Mouse (Mus musculus) right cerebral cortex, postnatal 10 days (tissue): ENCODE data around the gene Sfxn2.
A peak's percentile ranks its signal among the peaks of the same experiment; 100 is the strongest.

Experiments used
- DNase-seq, 2 experiments: peaks; one replicate each; pipeline ENCODE4 v3.0.0; 2021; ENCODE audit warnings: low spot score in 2 of 2

The Sfxn2 gene

GRCm38 (mm10) chr19:46599375-46600256 is 26.5 kb downstream of the Sfxn2 start:
- peak in 1 of 2 experiments; percentile 43 for DNase-seq

DNA sequence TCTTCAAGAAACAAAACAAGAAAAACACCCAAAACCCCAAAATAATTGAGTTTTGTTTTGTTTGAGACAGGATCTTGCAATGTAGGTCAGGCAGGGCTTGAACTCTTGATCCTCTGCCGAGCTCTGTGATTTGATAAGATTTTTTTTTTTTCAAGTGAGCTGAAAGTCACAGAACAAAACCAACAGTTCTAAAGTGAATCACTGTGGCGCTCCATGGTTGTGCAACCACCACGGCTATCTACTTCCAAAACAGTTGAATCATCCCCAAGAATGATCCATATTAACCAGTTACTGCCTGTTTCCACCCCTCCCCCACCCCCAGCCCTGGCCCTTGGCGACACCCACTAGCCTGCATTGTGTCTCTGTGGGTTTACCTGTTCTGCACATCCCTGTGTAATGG is 27.2 kb downstream of the Sfxn2 start:
- no peak for DNase-seq

DNA sequence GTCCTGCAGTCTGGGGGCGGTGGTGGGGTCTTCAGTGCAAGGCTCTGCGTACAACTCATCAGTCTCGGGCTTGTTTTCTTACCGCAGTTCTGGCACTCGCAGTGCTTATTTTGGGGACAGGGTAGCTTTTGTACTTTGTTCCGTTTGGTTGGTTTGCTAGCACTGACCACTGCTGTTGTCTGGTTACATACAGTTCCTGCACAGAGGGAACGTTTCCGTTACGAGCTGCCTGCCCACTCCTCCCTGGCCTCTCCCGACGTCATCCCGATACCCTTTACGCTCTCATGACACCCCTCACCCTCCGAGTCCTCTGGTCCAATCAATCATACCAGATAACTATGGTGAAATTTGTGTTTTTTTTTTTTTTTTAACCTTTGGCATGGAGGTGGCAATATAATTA is 28.3 kb downstream of the Sfxn2 start:
- DNase-seq, result no peak

DNA sequence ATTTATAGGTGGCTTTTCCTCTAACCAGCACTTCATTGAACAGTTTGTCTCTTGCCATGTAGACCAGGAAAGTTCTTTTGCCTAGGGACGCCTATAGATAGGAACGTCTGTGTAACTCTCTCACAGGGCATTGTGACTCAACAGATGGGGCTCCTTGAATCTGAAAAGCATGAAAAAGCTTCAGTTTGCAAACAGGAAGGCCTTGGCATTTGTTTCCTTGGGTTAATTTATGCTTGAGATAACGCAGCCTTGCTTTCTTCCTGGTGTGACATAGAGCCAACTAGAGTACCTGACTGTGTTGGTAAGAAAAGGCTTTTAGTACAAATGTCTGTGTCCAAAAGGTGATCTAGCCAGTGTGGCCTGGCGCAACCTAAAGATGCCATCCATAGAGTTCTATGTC is 29.2 kb downstream of the Sfxn2 start:
- DNase-seq, result no peak

DNA sequence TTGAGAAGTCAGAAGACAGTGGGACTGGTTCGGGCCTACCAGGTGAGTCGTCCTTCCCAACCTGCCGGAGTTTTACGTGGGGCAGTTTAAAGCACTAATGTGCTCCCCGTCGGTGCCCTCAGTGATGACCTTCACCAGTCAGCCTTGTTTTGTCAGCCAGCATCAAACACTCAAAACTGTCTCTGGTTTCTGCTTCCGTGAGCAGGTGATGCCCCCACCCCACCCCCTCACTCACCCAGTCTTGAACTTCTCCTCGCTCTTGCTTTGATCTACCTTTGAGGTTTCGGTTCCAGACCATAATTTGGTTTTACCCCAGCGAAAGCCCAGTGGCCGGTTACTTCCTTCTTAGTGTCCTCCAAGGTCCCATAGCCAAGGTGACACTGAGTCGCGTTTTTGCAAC is 33.6 kb downstream of the Sfxn2 start:
- no peak for DNase-seq

- DNase-seq, result no peak
Measured at GRCm38 (mm10) chr19:46607424-46607823, 34.3 kb downstream of the Sfxn2 start.

- DNase-seq, result no peak
Measured at GRCm38 (mm10) chr19:46608158-46608557, 35.0 kb downstream of the Sfxn2 start.

GRCm38 (mm10) chr19:46616378-46616777 is 43.2 kb downstream of the Sfxn2 start:
- no peak for DNase-seq

- no peak for DNase-seq
Measured at GRCm38 (mm10) chr19:46617361-46617760, 44.2 kb downstream of the Sfxn2 start.

DNA sequence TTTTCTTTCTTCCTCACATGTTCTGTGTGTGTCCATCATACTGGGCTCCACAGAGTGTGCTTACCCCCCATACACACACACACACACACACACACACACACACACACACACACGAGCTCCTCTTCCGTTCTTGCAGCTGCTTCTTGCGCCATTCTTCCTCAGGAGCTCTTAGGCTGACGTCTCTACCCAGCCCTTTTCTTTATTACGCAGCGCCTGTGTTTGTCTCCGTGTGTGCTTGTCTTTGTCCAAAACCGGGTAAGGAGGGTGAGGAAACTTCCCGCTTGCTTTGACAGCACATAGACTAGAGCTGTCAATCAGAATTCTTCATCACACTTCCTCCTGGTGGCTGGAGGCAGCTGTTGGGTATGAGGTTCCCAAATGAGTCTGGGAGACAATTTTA is 45.2 kb downstream of the Sfxn2 start:
- DNase-seq, result no peak

DNA sequence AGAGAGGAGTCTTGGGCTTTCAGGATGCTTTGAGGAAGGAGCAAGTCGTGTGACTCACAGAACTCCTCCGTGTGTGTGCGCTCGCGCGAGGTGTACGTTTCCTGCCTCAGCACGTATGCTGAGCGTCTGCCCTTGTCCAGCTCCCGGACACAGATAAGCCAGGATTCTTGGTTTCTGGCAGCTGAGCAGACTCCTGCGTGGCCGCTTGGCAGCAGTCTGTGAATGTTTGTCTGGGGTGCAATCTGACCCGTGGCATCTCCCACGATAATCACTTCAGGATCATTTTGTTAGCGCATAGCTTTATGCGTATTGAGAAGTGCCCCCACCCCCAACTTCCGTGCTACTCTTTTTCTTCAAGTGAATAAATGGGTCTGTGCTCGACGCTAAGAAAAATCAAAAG is 45.8 kb downstream of the Sfxn2 start:
- DNase-seq, result no peak

DNA sequence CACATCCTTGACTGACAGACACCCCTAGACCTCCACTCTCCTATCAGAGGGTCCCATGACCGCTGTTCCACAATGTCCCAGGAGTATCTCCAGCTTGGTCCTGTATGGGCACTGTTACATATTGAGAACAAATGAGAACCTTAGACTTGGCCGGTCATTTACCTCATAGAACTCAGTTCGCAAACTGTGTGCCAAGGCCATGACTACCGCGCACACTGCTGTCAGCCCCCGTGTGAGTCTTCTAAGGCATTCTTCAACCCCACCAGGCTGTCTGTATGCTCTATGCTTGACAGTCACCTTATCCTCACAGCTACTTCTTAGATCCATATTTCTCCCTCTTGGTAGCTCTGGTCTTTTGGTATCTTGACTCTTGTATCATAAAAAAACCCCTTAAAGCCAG is 46.4 kb downstream of the Sfxn2 start:
- no peak for DNase-seq

DNA sequence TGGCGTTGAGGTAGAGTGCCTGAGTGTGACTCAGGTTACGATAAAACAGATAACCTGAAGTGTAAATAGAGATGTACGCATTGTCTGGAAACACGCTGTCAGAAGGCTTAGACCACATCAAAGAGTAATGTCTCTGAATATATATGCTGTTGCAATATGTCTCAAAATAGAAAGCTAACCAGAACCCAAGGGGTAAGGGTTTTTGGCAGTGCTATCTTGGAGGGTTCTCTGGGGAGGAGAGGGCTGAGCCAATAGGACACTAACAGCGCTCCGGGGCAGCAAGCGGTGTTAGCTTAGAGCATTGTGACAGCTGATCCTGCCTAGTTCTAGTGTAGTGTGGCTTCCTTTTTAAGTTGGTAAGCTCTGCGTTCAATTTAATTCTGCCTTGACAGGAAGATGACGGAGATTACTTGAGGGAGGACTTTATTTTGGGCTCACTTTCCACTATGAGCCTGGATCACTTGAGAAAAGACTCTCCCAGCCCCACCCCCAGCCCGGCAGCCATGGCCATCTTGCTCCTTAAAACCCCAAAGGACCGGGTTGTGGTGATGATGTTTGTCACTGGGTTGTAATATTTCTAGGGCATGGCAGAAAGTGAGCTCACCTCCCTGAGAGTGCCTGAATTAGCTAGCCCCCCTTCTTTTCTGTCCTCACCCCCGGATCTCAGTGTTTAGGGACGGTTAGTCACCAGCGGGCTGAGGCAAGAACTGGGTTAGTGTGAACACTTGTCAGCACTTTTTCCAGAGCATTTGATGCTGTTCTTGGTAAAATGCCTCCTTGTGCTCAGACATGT is 47.0 kb downstream of the Sfxn2 start:
- DNase-seq, result peak in 1 of 2 experiments; percentile 52

GRCm38 (mm10) chr19:46621236-46622183 is 48.3 kb downstream of the Sfxn2 start:
- no peak for DNase-seq

- no peak for DNase-seq
Measured at GRCm38 (mm10) chr19:46622659-46623193, 49.6 kb downstream of the Sfxn2 start.

- DNase-seq, result no peak
Measured at GRCm38 (mm10) chr19:46623194-46623667, 50.1 kb downstream of the Sfxn2 start.

- DNase-seq, result no peak
Measured at GRCm38 (mm10) chr19:46623790-46624772, 50.9 kb downstream of the Sfxn2 start.

DNA sequence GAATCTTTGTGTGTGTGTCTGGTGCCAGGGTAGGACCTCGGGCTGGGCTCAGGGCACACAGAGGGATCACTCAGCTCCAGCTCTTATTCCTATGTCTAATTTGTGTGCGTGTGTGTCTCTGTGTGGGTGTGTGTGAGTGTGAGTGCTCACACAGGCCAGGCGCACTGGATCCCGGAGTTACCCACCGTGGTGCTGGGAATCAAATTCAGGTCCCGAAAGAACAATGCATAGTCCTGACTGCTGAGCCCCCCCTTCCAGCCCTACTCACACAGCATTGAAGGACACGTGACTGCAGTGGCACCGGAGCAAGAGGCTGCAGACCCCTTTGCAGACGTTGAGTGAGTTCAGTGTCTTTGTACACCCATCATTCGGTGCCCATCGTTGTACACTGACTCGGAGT is 51.9 kb downstream of the Sfxn2 start:
- DNase-seq, result no peak

DNA sequence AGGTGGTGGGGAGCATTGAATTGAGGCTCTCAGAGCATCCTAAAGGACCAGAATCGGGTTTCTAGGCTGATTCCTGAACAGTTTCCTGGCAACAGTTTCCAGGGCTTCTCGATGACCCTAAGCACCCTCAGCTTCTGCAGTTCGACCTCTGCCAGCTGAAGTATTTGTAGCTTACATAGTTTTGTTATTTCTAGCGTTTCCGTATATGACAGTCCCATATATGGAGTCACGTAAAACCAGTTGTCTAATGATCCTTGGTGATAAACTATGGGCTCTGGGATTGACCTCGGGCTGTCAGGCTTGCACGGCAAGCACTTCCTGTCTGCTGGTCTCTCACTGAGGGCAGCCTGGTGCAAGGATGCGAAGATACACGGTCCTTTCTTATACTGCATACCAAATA is 52.4 kb downstream of the Sfxn2 start:
- no peak for DNase-seq

GRCm38 (mm10) chr19:46628403-46628802 is 55.2 kb downstream of the Sfxn2 start:
- no peak for DNase-seq
